Mouse (Mus musculus): Measurements from ENCODE around the gene Ugt1a2. TPM values are rescaled to one million over a fixed set of nuclear protein-coding genes. Genes with fewer than 3 reads are reported as not detected.

Gene Ugt1a2
- polyA plus RNA-seq, 1 experiment from 2014 or later: not detected

GRCm38 (mm10) chr1:88264869-88265240 is 64.5 kb downstream of the Ugt1a2 start:
- DNase-seq (ENCODE audit: low spot score): no peak
- no peaks in the 10 kb centered on the region for H3K27me3 ChIP-seq (replicated peaks; ENCODE audit: low read depth, poor library complexity, severe bottlenecking)
- H3K36me3 ChIP-seq (replicated peaks): peaks cover 100% of the 10 kb centered on the region
- no peak overlapping the region for H3K27ac ChIP-seq (replicated peaks)
- H3K9me3 ChIP-seq: peaks cover 82% of the 10 kb centered on the region
- no peak overlapping the region for H3K4me3 ChIP-seq
- WGBS: 77% methylated on average over 4 of the region's 4 CpGs
- no peaks in the 10 kb centered on the region for H3K4me1 ChIP-seq

GRCm38 (mm10) chr1:88266123-88266522 is 65.7 kb downstream of the Ugt1a2 start:
- no peaks in the 10 kb centered on the region for H3K27me3 ChIP-seq (replicated peaks; ENCODE audit: low read depth, poor library complexity, severe bottlenecking)
- 89% methylated on average over 13 of the region's 13 CpGs for WGBS
- H3K36me3 ChIP-seq (replicated peaks): peaks cover 97% of the 10 kb centered on the region
- peaks cover 72% of the 10 kb centered on the region for H3K9me3 ChIP-seq
- no peaks in the 10 kb centered on the region for H3K4me1 ChIP-seq
- DNase-seq (ENCODE audit: low spot score): no peak
- H3K4me3 ChIP-seq: no peak overlapping the region
- H3K27ac ChIP-seq (replicated peaks): no peak overlapping the region

GRCm38 (mm10) chr1:88267489-88267888 is 67.1 kb downstream of the Ugt1a2 start:
- WGBS: 92% methylated on average over 6 of the region's 6 CpGs

GRCm38 (mm10) chr1:88268070-88268469 is 67.7 kb downstream of the Ugt1a2 start:
- Histone ChIP-seq H3K27me3 (replicated peaks; ENCODE audit: low read depth, poor library complexity, severe bottlenecking) (no peaks in the 10 kb centered on the region), H3K4me1 (no peaks in the 10 kb centered on the region), H3K36me3 (replicated peaks) (peaks cover 97% of the 10 kb centered on the region), H3K27ac (replicated peaks) (no peak overlapping the region), H3K4me3 (no peak overlapping the region), H3K9me3 (peaks cover 59% of the 10 kb centered on the region)
- DNase-seq (ENCODE audit: low spot score): no peak
- 85% methylated on average over 6 of the region's 6 CpGs for WGBS

More at GRCm38 (mm10) chr1:88267489-88267888, 67.1 kb downstream of the Ugt1a2 start:
- Histone ChIP-seq H3K4me1 (no peaks in the 10 kb centered on the region), H3K36me3 (replicated peaks) (peaks cover 97% of the 10 kb centered on the region), H3K4me3 (no peak overlapping the region), H3K27me3 (replicated peaks; ENCODE audit: low read depth, poor library complexity, severe bottlenecking) (no peaks in the 10 kb centered on the region), H3K9me3 (peaks cover 60% of the 10 kb centered on the region), H3K27ac (replicated peaks) (no peak overlapping the region)
- DNase-seq (ENCODE audit: low spot score): no peak

Other genes with a start within 250 kb of the Ugt1a2 start
- 36.7 and 37.5 TPM in 2 replicates for gene Usp40, start 192.1 kb upstream of the Ugt1a2 start, polyA plus RNA-seq (2016; fragmentation: Nextera tagmentation; extraction: Ambion mirVana)
- not detected in 2 replicates for gene Ugt1a10, start 145.2 kb upstream of the Ugt1a2 start, polyA plus RNA-seq (2016; fragmentation: Nextera tagmentation; extraction: Ambion mirVana)
- gene Ugt1a9, start 129.8 kb upstream of the Ugt1a2 start, polyA plus RNA-seq (2016; fragmentation: Nextera tagmentation; extraction: Ambion mirVana): not detected in 2 replicates
- not detected in 2 replicates for gene Ugt1a8, start 112.8 kb upstream of the Ugt1a2 start, polyA plus RNA-seq (2016; fragmentation: Nextera tagmentation; extraction: Ambion mirVana)
- 0.15 and 0.36 TPM in 2 replicates for gene Ugt1a7c, start 105.5 kb upstream of the Ugt1a2 start, polyA plus RNA-seq (2016; fragmentation: Nextera tagmentation; extraction: Ambion mirVana)
- gene Ugt1a6b, start 97.3 kb upstream of the Ugt1a2 start, polyA plus RNA-seq (2016; fragmentation: Nextera tagmentation; extraction: Ambion mirVana): not detected in 2 replicates
- gene Ugt1a6a, start 65.8 kb upstream of the Ugt1a2 start, polyA plus RNA-seq (2016; fragmentation: Nextera tagmentation; extraction: Ambion mirVana): 0.04 and 0.45 TPM in 2 replicates
- gene Ugt1a5, start 34.6 kb upstream of the Ugt1a2 start, polyA plus RNA-seq (2016; fragmentation: Nextera tagmentation; extraction: Ambion mirVana): not detected in 2 replicates
- 10.6 and 12.2 TPM in 2 replicates for gene Dnajb3, start 5.2 kb downstream of the Ugt1a2 start, polyA plus RNA-seq (2016; fragmentation: Nextera tagmentation; extraction: Ambion mirVana)
- not detected in 2 replicates for gene Ugt1a1, start 11.4 kb downstream of the Ugt1a2 start, polyA plus RNA-seq (2016; fragmentation: Nextera tagmentation; extraction: Ambion mirVana)
- gene Mroh2a, start 26.4 kb downstream of the Ugt1a2 start, polyA plus RNA-seq (2016; fragmentation: Nextera tagmentation; extraction: Ambion mirVana): 1.0 and 1.1 TPM in 2 replicates
- 219 and 220 TPM in 2 replicates for gene Hjurp, start 77.0 kb downstream of the Ugt1a2 start, polyA plus RNA-seq (2016; fragmentation: Nextera tagmentation; extraction: Ambion mirVana)
- gene Trpm8, start 77.1 kb downstream of the Ugt1a2 start, polyA plus RNA-seq (2016; fragmentation: Nextera tagmentation; extraction: Ambion mirVana): not detected in 2 replicates
- 0.30 and 0.37 TPM in 2 replicates for gene Spp2, start 206.4 kb downstream of the Ugt1a2 start, polyA plus RNA-seq (2016; fragmentation: Nextera tagmentation; extraction: Ambion mirVana)